Mouse (Mus musculus): ENCODE measurements around the gene Akr7a5. TPM values are rescaled to one million over a fixed set of nuclear protein-coding genes. Genes with fewer than 3 reads are reported as not detected.

The Akr7a5 gene
- 72.8 and 74.2 TPM in 2 replicates for polyA plus RNA-seq (2015; fragmentation: Nextera tagmentation; extraction: Ambion mirVana)

GRCm38 (mm10) chr4:139310171-139310898, at the start of gene Akr7a5, which contains the start of gene Pqlc2:
TSS of gene Akr7a5 (plus strand) at chr4:139310744.
TSS of gene Pqlc2 (minus strand) at chr4:139310708.

GRCm38 (mm10) chr4:139351931-139352711, 41.6 kb downstream of the Akr7a5 start, which contains the start of the genes Mrto4, Emc1 and Ubr4:
TSS of gene Mrto4 (minus strand) at chr4:139352576.
TSS of gene Emc1 (plus strand) at chr4:139352587.
TSS of gene Ubr4 (plus strand) at chr4:139352609.

Small RNA genes within 50 kb of the gene (microRNA-seq; reads per million reads assigned to microRNA genes)
- gene Gm24245 (not detected), gene Gm25732 (not detected)

Other genes with a start within 250 kb of the Akr7a5 start
- 1.3 and 1.8 TPM in 2 replicates for gene Htr6, start 235.2 kb upstream of the Akr7a5 start, polyA plus RNA-seq (2015; fragmentation: Nextera tagmentation; extraction: Ambion mirVana)
- gene Nbl1, start 217.8 kb upstream of the Akr7a5 start, polyA plus RNA-seq (2015; fragmentation: Nextera tagmentation; extraction: Ambion mirVana) = 74.7 and 98.3 TPM in 2 replicates
- gene Minos1, start 179.6 kb upstream of the Akr7a5 start, polyA plus RNA-seq (2015; fragmentation: Nextera tagmentation; extraction: Ambion mirVana) = 490 and 587 TPM in 2 replicates
- 298 and 301 TPM in 2 replicates for gene Capzb, start 117.8 kb upstream of the Akr7a5 start, polyA plus RNA-seq (2015; fragmentation: Nextera tagmentation; extraction: Ambion mirVana)
- 16.0 and 17.9 TPM in 2 replicates for gene Pqlc2, start within 50 bp of the Akr7a5 start, polyA plus RNA-seq (2015; fragmentation: Nextera tagmentation; extraction: Ambion mirVana)
- gene Mrto4, start 41.8 kb downstream of the Akr7a5 start, polyA plus RNA-seq (2015; fragmentation: Nextera tagmentation; extraction: Ambion mirVana) = 68.1 and 73.3 TPM in 2 replicates
- gene Emc1, start 41.8 kb downstream of the Akr7a5 start, polyA plus RNA-seq (2015; fragmentation: Nextera tagmentation; extraction: Ambion mirVana) = 38.8 and 44.1 TPM in 2 replicates
- gene Ubr4, start 41.9 kb downstream of the Akr7a5 start, polyA plus RNA-seq (2015; fragmentation: Nextera tagmentation; extraction: Ambion mirVana) = 68.8 and 82.2 TPM in 2 replicates
- gene Iffo2, start 219.8 kb downstream of the Akr7a5 start, polyA plus RNA-seq (2015; fragmentation: Nextera tagmentation; extraction: Ambion mirVana) = 8.7 and 10.3 TPM in 2 replicates

Measured in neural tube, postnatal 0 days (tissue).